Mouse (Mus musculus) adrenal gland, postnatal 25 days (tissue): ENCODE measurements around the gene Mta1. TPM values are rescaled to one million over a fixed set of nuclear protein-coding genes. Genes with fewer than 3 reads are reported as not detected.

Source experiments
- DNase-seq: peaks from one replicate; pipeline ENCODE4 v3.0.0; 2021; ENCODE audit warnings: mixed read lengths
- total RNA-seq: library from RNA; stranded (reverse); gene quantifications from 2 replicates; pipeline ENCODE4 v1.2.3, GENCODE M21; 2021

Gene Mta1
- total RNA-seq, 1 experiment from 2014 or later: 109 TPM

GRCm38 (mm10) chr12:113134502-113134901 is 36.4 kb downstream of the Mta1 start:
- DNase-seq: no peak

GRCm38 (mm10) chr12:113135401-113135800 is 37.3 kb downstream of the Mta1 start:
- no peak for DNase-seq

- no peak for DNase-seq
Observed at GRCm38 (mm10) chr12:113136492-113137020, 38.5 kb downstream of the Mta1 start.

- no peak for DNase-seq
Observed at GRCm38 (mm10) chr12:113137260-113138213, 39.5 kb downstream of the Mta1 start.

- DNase-seq: no peak
Observed at GRCm38 (mm10) chr12:113138291-113138690, 40.2 kb downstream of the Mta1 start.

GRCm38 (mm10) chr12:113138901-113139864 is 41.1 kb downstream of the Mta1 start:
- no peak for DNase-seq

GRCm38 (mm10) chr12:113139908-113140615 is 42.0 kb downstream of the Mta1 start, which contains the start of gene Crip2:
Gene Crip2 (plus strand): TSS chr12:113140236.
- peak; percentile 85 for DNase-seq

GRCm38 (mm10) chr12:113140616-113141411 is 42.7 kb downstream of the Mta1 start:
- peak; percentile 37 for DNase-seq

GRCm38 (mm10) chr12:113141531-113141973 is 43.5 kb downstream of the Mta1 start:
- peak; percentile 45 for DNase-seq

- DNase-seq: peak; percentile 59
Observed at GRCm38 (mm10) chr12:113142021-113142975, 44.2 kb downstream of the Mta1 start.

GRCm38 (mm10) chr12:113143164-113143563 is 45.1 kb downstream of the Mta1 start:
- DNase-seq: no peak

- peak; percentile 48 for DNase-seq
Observed at GRCm38 (mm10) chr12:113144001-113144756, 46.1 kb downstream of the Mta1 start.

- DNase-seq: no peak
Observed at GRCm38 (mm10) chr12:113144886-113145285, 46.8 kb downstream of the Mta1 start.

- DNase-seq: no peak
Observed at GRCm38 (mm10) chr12:113145591-113145990, 47.5 kb downstream of the Mta1 start.

GRCm38 (mm10) chr12:113146112-113147057 is 48.3 kb downstream of the Mta1 start, which contains the start of gene Crip1:
Gene Crip1 (plus strand): TSS chr12:113146316.
- peak; percentile 86 for DNase-seq

GRCm38 (mm10) chr12:113147481-113147880 is 49.4 kb downstream of the Mta1 start:
- no peak for DNase-seq

GRCm38 (mm10) chr12:113148381-113149035 is 50.4 kb downstream of the Mta1 start:
- no peak for DNase-seq
